19 mouse cellular contexts compared by ENCODE assay signal in genomic region chr14:31248396-31248795, GRCm38 (mm10). TPM values are rescaled to one million over a fixed set of nuclear protein-coding genes. Genes with fewer than 3 reads are reported as not detected.
DNase-seq lines count a peak whose midpoint lies in the region; TF ChIP-seq lines count a peak whose summit lies in the region.
"Had no signal": no experiment of that assay in that cellular context is flagged by ENCODE, and none has a peak within 500 bp of the region (broad histone marks: within the 10 kb centered on the region; RNA-seq: fewer than 3 reads in every experiment).

No protein-coding gene starts in this region.

- no peaks in the 10 kb centered on the region for H3K36me3 ChIP-seq in kidney, adult 2 months (ENCODE audit: control insufficient read depth, insufficient read depth, low read length)

- no peaks in the 10 kb centered on the region for H3K27me3 ChIP-seq in kidney, adult 2 months (replicated peaks; ENCODE audit: control insufficient read depth, insufficient read depth, low read length)
- H3K27me3 ChIP-seq: CH12.LX, Patski had no signal

- H3K4me3 ChIP-seq in kidney, adult 2 months (ENCODE audit: insufficient read depth, low read depth, low read length): no peak overlapping the region

- 70% methylated on average over 6 of the region's 6 CpGs for WGBS in kidney, adult 2 months

- TF ChIP-seq CTCF in kidney, adult 2 months (conservative IDR thresholded peaks at IDR 0.05; ENCODE audit: insufficient read depth, insufficient read length, low read depth, low read length): no peak

- peak overlapping the region; percentile 67 for H3K27ac ChIP-seq in kidney, adult 2 months (ENCODE audit: insufficient read depth, low read depth, low read length)

- peaks cover 9% of the 10 kb centered on the region; the same call in 1 of the 2 replicates for H3K4me1 ChIP-seq in kidney, adult 2 months (ENCODE audit: control insufficient read depth, insufficient read depth, low read length)

- peak; percentile 54 for DNase-seq in kidney, adult 2 months
- no peak for DNase-seq in kidney, postnatal 14 days
- DNase-seq in kidney, adult 9 months: peak; percentile 58
- no peak for DNase-seq in kidney, adult 18-20 months
- DNase-seq: adrenal gland, adult 2 months; adrenal gland, adult 8-10 months; adrenal gland, postnatal 10 days; adrenal gland, postnatal 14 days; adrenal gland, postnatal 25 days; adrenal gland, postnatal 36 days; B cell, adult 2 months; cerebellum, adult 11 months; cerebellum, adult 11-12 months; cerebellum, adult 18-20 months had no signal

- no peak for TF ChIP-seq POLR2A in kidney, adult 2 months (IDR thresholded peaks at IDR 0.05; ENCODE audit: low read depth, low read length)

RNA-seq across cellular contexts. Expression of gene Phf7, which starts 2.7 kb away (rescaled TPM):
- 7.3 and 7.5 TPM in 2 replicates for polyA plus RNA-seq in kidney, adult 2 months (2012; rRNA removed)

RNA-seq across cellular contexts. Expression of gene Bap1, which starts 2.9 kb away (rescaled TPM):
- polyA plus RNA-seq in kidney, adult 2 months (2012; rRNA removed): 58.9 and 65.9 TPM in 2 replicates

RNA-seq across cellular contexts. Expression of gene Sema3g, which starts 30.7 kb away (rescaled TPM):
- 34.2 and 38.8 TPM in 2 replicates for polyA plus RNA-seq in kidney, adult 2 months (2012; rRNA removed)
- polyA plus RNA-seq: activated CD4-positive, CD25-positive, alpha-beta regulatory T cell, adult 4 months; CD4-positive, CD25-positive, alpha-beta regulatory T cell, adult 4 months; G1E had no signal

RNA-seq across cellular contexts. Expression of gene Nisch, which starts 31.6 kb away (rescaled TPM):
- 244 and 277 TPM in 2 replicates for polyA plus RNA-seq in kidney, adult 2 months (2012; rRNA removed)

RNA-seq across cellular contexts. Expression of gene Tnnc1, which starts 40.3 kb away (rescaled TPM):
- polyA plus RNA-seq in kidney, adult 2 months (2012; rRNA removed): 2.1 and 9.1 TPM in 2 replicates
- polyA plus RNA-seq: activated CD4-positive, CD25-positive, alpha-beta regulatory T cell, adult 4 months; CD4-positive, CD25-positive, alpha-beta regulatory T cell, adult 4 months had no signal

Comparison
In these comparisons a context has a peak if more than half of its experiments do, and no peak if none do; other contexts are left out.
1. DNase-seq: peak in kidney, adult 2 months (single experiment) and kidney, adult 9 months (single experiment); none in kidney, postnatal 14 days (single experiment) and kidney, adult 18-20 months (single experiment).